Mouse (Mus musculus): ENCODE results near the gene Hinfp. TPM values are rescaled to one million over a fixed set of nuclear protein-coding genes. Genes with fewer than 3 reads are reported as not detected.

Hinfp gene
- 3.4 and 5.5 TPM in 2 replicates for polyA plus RNA-seq (2012; rRNA removed)

DNA sequence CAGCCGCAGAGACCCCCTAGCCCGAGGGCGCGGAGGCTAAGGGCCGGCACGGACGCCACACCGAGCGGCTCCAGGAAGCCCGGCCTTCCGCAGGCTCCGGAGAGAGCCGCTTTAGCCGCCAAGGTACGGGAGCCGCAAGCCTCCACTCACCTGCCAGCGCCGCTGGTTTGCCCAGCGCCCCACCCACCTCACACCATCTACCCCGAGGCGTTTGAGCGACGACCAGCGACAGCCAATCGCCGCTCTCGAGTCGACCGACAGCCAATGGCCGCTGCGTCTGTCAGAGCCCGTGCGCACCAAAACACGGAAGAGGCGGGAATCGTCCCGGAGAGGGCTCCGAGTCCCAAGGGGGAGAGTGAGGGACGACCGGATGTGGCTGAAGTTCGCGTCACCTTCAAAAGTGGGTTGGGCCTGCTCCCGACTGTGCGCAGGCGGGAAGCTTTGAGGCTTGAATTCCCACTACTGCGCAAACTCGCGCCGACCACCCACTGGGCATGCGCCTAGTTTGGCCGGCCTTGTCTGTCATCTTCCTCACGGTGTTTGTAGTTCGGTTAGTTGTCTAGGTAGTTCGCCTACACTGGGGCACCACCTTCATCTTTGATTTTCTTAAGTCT lies at the start of gene Hinfp:
Hinfp (minus strand) TSS at position 206 of the 614 bp plus-strand sequence.

DNA sequence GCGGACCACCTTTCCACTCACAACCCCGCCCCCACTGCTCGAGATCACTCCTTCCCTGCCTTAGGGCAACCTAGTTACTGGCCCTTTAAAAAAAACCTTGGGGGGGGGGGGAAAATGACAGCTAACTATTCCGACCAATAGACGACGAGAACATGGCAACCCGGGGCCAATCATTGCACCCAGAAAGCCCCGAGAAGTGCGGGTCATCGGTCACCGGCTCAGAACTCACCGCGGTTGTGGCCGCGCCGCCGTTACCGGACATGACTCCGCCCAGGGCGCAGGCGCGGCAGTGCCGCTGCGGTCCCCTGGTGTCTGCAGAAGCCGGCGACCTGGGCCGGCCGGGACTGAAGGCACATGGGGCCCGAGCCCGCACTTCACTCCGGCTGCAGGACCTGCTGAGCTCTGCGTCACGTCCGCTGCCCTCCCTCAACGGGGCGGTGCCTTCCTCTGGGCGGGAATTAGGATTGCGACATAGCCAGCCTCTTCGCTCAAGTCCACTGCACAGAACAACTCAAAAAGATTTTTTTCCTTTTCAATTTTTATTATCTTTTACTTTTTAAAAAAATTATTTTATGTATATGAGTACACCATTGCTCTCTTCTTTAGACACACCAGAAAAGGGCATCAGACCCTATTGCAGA lies 38.4 kb upstream of the Hinfp start, which contains the start of gene Hmbs:
Hmbs (minus strand) TSS at position 448 of the 641 bp plus-strand sequence.

GRCm38 (mm10) chr9:44334396-44335330 lies 29.2 kb upstream of the Hinfp start, which contains the start of gene H2afx:
Gene H2afx, plus strand, starts transcription at chr9:44334694.

GRCm38 (mm10) chr9:44325768-44326370 lies 20.4 kb upstream of the Hinfp start, which contains the start of gene Dpagt1:
Gene Dpagt1, plus strand, starts transcription at chr9:44326019.

GRCm38 (mm10) chr9:44319887-44320798 lies 14.7 kb upstream of the Hinfp start, which contains the start of gene C2cd2l:
Gene C2cd2l, minus strand, starts transcription at chr9:44320285.

DNA sequence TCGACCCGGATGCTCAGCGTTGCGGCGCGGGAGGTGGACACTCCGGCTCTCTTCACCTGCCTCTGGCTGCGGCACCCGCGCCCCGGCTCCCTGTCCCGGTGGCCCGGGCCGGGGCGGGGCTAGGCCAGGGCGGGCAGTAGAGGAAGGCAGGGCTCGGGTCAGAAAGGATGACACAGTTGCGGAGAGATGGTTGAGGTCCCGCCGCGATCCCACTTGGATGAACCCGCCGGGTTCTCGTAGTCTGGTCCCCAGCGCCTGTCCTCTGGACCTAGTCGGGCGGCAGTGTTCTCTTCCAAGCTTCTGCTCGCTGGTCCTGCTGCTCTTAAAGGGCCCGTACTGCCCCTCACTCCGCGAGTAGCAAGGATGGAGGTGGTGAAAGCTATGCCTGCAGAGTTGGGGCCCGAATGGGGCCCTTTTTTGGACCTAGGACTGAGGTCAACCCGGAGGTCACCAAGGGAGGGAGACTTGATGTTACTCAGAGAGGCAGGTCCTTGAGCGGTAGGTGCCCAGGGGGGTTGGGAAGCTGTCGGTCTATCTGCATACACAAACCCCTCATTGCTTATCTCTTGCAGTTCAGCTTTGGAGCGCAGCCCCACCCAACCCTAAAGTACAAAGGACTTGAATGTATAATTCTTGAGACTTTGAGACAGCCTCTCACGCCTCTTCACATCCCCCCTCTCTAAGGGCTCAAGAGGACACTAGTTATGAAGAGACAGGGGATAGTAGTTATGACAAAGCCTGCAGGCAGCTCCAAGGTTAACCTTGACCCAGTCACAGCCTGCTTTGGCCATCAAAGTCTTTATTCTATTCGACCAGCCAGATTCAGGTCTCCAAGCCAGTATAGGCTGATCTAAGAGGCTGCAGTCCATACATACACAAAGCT lies 17.2 kb downstream of the Hinfp start, which contains the start of gene Abcg4:
Abcg4 (minus strand) TSS at position 540 of the 883 bp plus-strand sequence.

DNA sequence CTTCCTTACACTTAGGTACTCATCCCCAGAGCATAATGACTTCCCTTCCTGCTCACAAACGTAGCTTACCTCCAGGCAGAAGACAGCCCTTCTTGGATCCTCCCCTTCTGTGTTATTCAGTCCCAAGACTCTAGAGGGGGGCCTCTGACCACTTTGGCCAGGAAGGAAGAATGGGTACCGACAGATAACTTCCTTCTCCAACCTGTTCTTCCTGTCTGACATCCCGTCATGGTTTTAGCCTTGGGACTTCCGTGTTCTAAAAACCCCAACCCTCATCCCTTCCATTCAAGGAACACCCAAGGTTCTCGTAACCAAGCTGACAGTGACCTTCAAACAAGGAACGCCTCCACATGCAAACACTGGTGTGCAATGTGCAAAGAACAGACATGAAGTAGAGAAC lies 37.0 kb downstream of the Hinfp start, which contains the start of gene Nlrx1:
Nlrx1 (minus strand) TSS at position 168 of the 400 bp plus-strand sequence.

GRCm38 (mm10) chr9:44251314-44251713 lies 54.2 kb downstream of the Hinfp start, which contains the start of gene Pdzd3:
Gene Pdzd3, minus strand, starts transcription at chr9:44251471.

Other genes starting within 250 kb of the Hinfp start
- 2.8 and 5.2 TPM in 2 replicates for gene Usp2, start 238.7 kb downstream of the Hinfp start, polyA plus RNA-seq (2012; rRNA removed)
- gene Mfrp, start 203.9 kb downstream of the Hinfp start, polyA plus RNA-seq (2012; rRNA removed), result 0.35 and 0.42 TPM in 2 replicates
- 9.8 and 13.4 TPM in 2 replicates for gene C1qtnf5, start 198.4 kb downstream of the Hinfp start, polyA plus RNA-seq (2012; rRNA removed)
- gene Gm49380, start 192.2 kb downstream of the Hinfp start, polyA plus RNA-seq (2012; rRNA removed), result 0.03 and 0.43 TPM in 2 replicates
- 19.0 and 21.9 TPM in 2 replicates for gene Rnf26, start 192.2 kb downstream of the Hinfp start, polyA plus RNA-seq (2012; rRNA removed)
- gene Mcam, start 171.2 kb downstream of the Hinfp start, polyA plus RNA-seq (2012; rRNA removed), result 38.7 and 43.6 TPM in 2 replicates
- 2.5 TPM in 2 replicates for gene Cbl, start 71.6 kb downstream of the Hinfp start, polyA plus RNA-seq (2012; rRNA removed)
- gene Ccdc153, start 65.0 kb downstream of the Hinfp start, polyA plus RNA-seq (2012; rRNA removed), result 0.06 TPM in 1 of 2 replicates, not detected in the other
- not detected in 2 replicates for gene Pdzd3, start 54.2 kb downstream of the Hinfp start, polyA plus RNA-seq (2012; rRNA removed)
- gene Nlrx1, start 37.1 kb downstream of the Hinfp start, polyA plus RNA-seq (2012; rRNA removed), result 4.4 and 5.1 TPM in 2 replicates
- gene Abcg4, start 17.1 kb downstream of the Hinfp start, polyA plus RNA-seq (2012; rRNA removed), result 3.1 and 3.2 TPM in 2 replicates
- gene C2cd2l, start 14.6 kb upstream of the Hinfp start, polyA plus RNA-seq (2012; rRNA removed), result 38.4 and 40.7 TPM in 2 replicates
- gene Dpagt1, start 20.3 kb upstream of the Hinfp start, polyA plus RNA-seq (2012; rRNA removed), result 27.1 and 28.1 TPM in 2 replicates
- 42.8 and 86.6 TPM in 2 replicates for gene H2afx, start 29.0 kb upstream of the Hinfp start, polyA plus RNA-seq (2012; rRNA removed)
- 19.0 and 20.5 TPM in 2 replicates for gene Hmbs, start 38.6 kb upstream of the Hinfp start, polyA plus RNA-seq (2012; rRNA removed)
- gene Vps11, start 56.0 kb upstream of the Hinfp start, polyA plus RNA-seq (2012; rRNA removed), result 7.8 and 9.0 TPM in 2 replicates
- gene Hyou1, start 73.8 kb upstream of the Hinfp start, polyA plus RNA-seq (2012; rRNA removed), result 23.7 and 29.7 TPM in 2 replicates
- gene Slc37a4, start 91.2 kb upstream of the Hinfp start, polyA plus RNA-seq (2012; rRNA removed), result 9.2 and 12.1 TPM in 2 replicates
- 17.8 and 26.3 TPM in 2 replicates for gene Rps25, start 101.5 kb upstream of the Hinfp start, polyA plus RNA-seq (2012; rRNA removed)
- 11.9 and 17.8 TPM in 2 replicates for gene Trappc4, start 101.9 kb upstream of the Hinfp start, polyA plus RNA-seq (2012; rRNA removed)
- 6.7 and 13.0 TPM in 2 replicates for gene Ccdc84, start 112.9 kb upstream of the Hinfp start, polyA plus RNA-seq (2012; rRNA removed)
- gene Foxr1, start 135.5 kb upstream of the Hinfp start, polyA plus RNA-seq (2012; rRNA removed), result not detected in 2 replicates
- gene Upk2, start 149.3 kb upstream of the Hinfp start, polyA plus RNA-seq (2012; rRNA removed), result 0.19 and 0.81 TPM in 2 replicates
- 23.6 and 25.0 TPM in 2 replicates for gene Bcl9l, start 177.2 kb upstream of the Hinfp start, polyA plus RNA-seq (2012; rRNA removed)